Mouse (Mus musculus) liver, embryonic 14.5 days (tissue): ENCODE data around the gene Srcin1.

Source experiments
- CTCF ChIP-seq: IDR thresholded peaks from 2 replicates; pipeline ENCODE4 v1.5.1; 2016; ENCODE audit warnings: antibody characterized with exemption, low read depth, control low read depth
- EP300 ChIP-seq: IDR thresholded peaks from 2 replicates; pipeline ENCODE4 v1.6.1; 2016; ENCODE audit warnings: antibody characterized with exemption, low read depth

- no peak for TF ChIP-seq CTCF
- TF ChIP-seq EP300, result no peak
Observed at GRCm38 (mm10) chr11:97569806-97570205, 6.2 kb downstream of the Srcin1 start.
